Mouse (Mus musculus) heart, embryonic 11.5 days (tissue): Measurements from ENCODE around the gene Ptpn14. TPM values are rescaled to one million over a fixed set of nuclear protein-coding genes. Genes with fewer than 3 reads are reported as not detected.

Experiments used
- ATAC-seq: fragments of 200-750 bp; cut with Nextera tagmentation; replicated peaks from 2 replicates; pipeline ENCODE4 v1.8.0; 2017; ENCODE audit warnings: moderate library complexity; ENCODE audit not compliant: insufficient number of reproducible peaks, low FRiP score, low TSS enrichment
- H3K27ac ChIP-seq: fragments of 300-500 bp; sonication (generic); 2 replicates; pipeline ENCODE4 v1.5.1; 2014; ENCODE audit warnings: mild to moderate bottlenecking, low read depth, low read length
- H3K27me3 ChIP-seq: fragments of 300-500 bp; sonication (generic); 2 replicates; pipeline ENCODE4 v1.6.1; 2014; ENCODE audit warnings: mild to moderate bottlenecking, low read length, mixed read lengths; ENCODE audit not compliant: control insufficient read depth, insufficient read depth
- H3K36me3 ChIP-seq: fragments of 300-500 bp; sonication (generic); 2 replicates; pipeline ENCODE4 v1.6.1; 2014; ENCODE audit warnings: mild to moderate bottlenecking, low read length, moderate library complexity, mixed read lengths; ENCODE audit not compliant: control insufficient read depth, insufficient read depth
- H3K4me1 ChIP-seq: fragments of 300-500 bp; sonication (generic); 2 replicates; pipeline ENCODE4 v1.6.1; 2014; ENCODE audit warnings: low read length; ENCODE audit not compliant: control insufficient read depth, insufficient read depth
- H3K4me2 ChIP-seq: fragments of 300-500 bp; sonication (generic); 2 replicates; pipeline ENCODE4 v1.6.1; 2014; ENCODE audit warnings: mild to moderate bottlenecking, moderate library complexity
- H3K4me3 ChIP-seq: fragments of 300-500 bp; sonication (generic); 2 replicates; pipeline ENCODE4 v1.5.1; 2014; ENCODE audit warnings: low read depth, low read length
- H3K9ac ChIP-seq: fragments of 300-500 bp; sonication (generic); 2 replicates; pipeline ENCODE4 v1.6.1; 2014; ENCODE audit warnings: mild to moderate bottlenecking, low read depth, low read length, moderate library complexity
- H3K9me3 ChIP-seq: fragments of 300-500 bp; sonication (generic); replicated peaks from 2 replicates; pipeline ENCODE4 v1.6.1; 2016; ENCODE audit warnings: low read length; ENCODE audit not compliant: control insufficient read depth
- WGBS: fragments of 180-500 bp; shearing (Covaris S2); extraction: QIAGEN DNeasy Blood & Tissue Kit; methylation state at CpG from one replicate; pipeline ENCODE4 v1.1.7; 2014; ENCODE audit not compliant: insufficient replicate concordance; 5-methylcytosine and 5-hydroxymethylcytosine counted together
- polyA plus RNA-seq: library from polyadenylated mRNA; unstranded; fragments of >200 nt; fragmentation: Nextera tagmentation; extraction: Ambion mirVana; gene quantifications from 2 replicates; pipeline ENCODE4 v1.2.1, GENCODE M21; 2014

The Ptpn14 gene
- polyA plus RNA-seq, 1 experiment from 2014 or later = 10.1 TPM

DNA sequence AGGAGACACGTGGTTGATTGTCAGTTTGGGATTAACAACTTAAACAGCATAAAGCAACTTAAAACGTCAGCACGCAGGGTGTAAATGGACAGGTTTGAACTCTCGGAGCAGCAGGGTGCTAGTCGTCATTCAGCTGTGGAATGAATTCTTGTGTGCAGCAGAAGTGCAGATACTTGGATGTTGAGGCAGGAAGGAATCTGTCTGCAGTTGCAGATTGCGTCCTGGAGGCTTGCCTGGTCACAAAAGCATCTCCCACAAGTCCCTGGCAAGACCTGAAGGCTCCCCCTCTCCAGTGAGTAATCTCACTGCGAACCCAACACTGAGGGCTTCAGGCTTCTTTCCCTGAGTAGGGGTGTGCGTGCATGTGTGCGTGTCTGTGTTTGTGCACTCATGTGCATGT is 39.8 kb downstream of the Ptpn14 start:
- WGBS = 37% methylated on average over 9 of the region's 9 CpGs
- H3K27ac ChIP-seq = no peak overlapping the region

DNA sequence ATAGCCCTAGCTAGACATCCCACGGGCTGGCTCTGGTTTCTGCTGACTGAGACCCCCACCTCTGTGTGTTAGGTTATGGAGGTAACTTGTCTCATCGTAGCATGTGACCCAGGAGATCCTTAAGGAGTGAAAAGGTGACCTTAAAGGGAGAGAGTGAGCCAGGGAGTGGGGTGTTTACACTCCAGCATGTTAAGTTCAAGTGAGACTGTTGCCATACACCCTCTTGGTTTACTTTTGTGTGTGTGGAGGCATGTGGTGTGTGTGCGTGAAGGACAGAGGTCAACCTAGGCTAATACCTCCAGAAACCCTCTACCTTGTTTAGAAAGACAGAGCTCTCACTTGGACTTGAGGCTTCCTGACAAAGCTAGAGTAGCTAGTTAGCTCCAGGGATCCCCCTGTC is 42.4 kb downstream of the Ptpn14 start:
- H3K27ac ChIP-seq = no peak overlapping the region
- ATAC-seq = no peak
- H3K4me1 ChIP-seq = peaks cover 73% of the 10 kb centered on the region
- 76% methylated on average over 3 of the region's 3 CpGs for WGBS
- H3K9me3 ChIP-seq = no peaks in the 10 kb centered on the region
- no peak overlapping the region for H3K4me3 ChIP-seq
- no peak overlapping the region for H3K9ac ChIP-seq
- no peak overlapping the region for H3K4me2 ChIP-seq
- no peaks in the 10 kb centered on the region for H3K27me3 ChIP-seq
- no peaks in the 10 kb centered on the region for H3K36me3 ChIP-seq

More for the DNA sequence above, 39.8 kb downstream of the Ptpn14 start:
- no peak for ATAC-seq
- no peak overlapping the region for H3K4me2 ChIP-seq
- no peaks in the 10 kb centered on the region for H3K9me3 ChIP-seq
- no peaks in the 10 kb centered on the region for H3K27me3 ChIP-seq
- H3K9ac ChIP-seq = no peak overlapping the region
- H3K4me3 ChIP-seq = no peak overlapping the region
- peaks cover 59% of the 10 kb centered on the region for H3K4me1 ChIP-seq
- H3K36me3 ChIP-seq = no peaks in the 10 kb centered on the region

- WGBS = 37% methylated on average over 10 of the region's 10 CpGs
- Histone ChIP-seq H3K4me3 (no peak overlapping the region), H3K27me3 (no peaks in the 10 kb centered on the region), H3K9ac (no peak overlapping the region), H3K4me2 (no peak overlapping the region), H3K36me3 (no peaks in the 10 kb centered on the region), H3K27ac (no peak overlapping the region), H3K9me3 (no peaks in the 10 kb centered on the region), H3K4me1 (peaks cover 70% of the 10 kb centered on the region)
- 0 out of 2 replicates have a peak, but pooled peaks have one; percentile 5 for ATAC-seq
These were observed 44.6 kb downstream of the Ptpn14 start for GRCm38 (mm10) chr1:189772707-189773106.

DNA sequence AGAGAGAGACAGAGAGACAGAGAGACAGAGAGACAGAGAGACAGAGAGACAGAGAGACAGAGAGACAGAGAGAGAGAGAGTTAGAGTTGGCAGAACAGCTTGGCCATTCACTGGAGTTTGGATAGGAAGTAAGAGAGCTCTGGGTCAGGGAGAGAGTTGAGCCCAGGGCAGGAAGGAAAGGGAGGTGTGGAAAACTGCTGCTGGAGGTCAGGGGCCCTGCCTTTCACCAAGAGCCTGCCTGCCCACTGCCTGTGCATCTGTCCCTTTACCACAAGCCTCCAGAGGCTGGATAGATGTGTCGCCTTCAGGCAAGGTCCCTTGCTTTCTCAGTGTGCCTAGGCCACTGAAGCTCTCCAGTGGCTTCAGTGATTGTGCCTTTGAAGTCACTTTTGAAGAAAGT is 46.7 kb downstream of the Ptpn14 start:
- WGBS = 60% methylated on average over 1 of the region's 1 CpGs
- Histone ChIP-seq H3K4me3 (0 out of 2 replicates have a peak overlapping the region, but pooled peaks have one; percentile 18), H3K27ac (peak overlapping the region; percentile 57), H3K4me2 (peak overlapping the region; percentile 48), H3K4me1 (peaks cover 71% of the 10 kb centered on the region), H3K9ac (no peak overlapping the region), H3K9me3 (no peaks in the 10 kb centered on the region), H3K36me3 (no peaks in the 10 kb centered on the region), H3K27me3 (no peaks in the 10 kb centered on the region)
- no peak for ATAC-seq

- Histone ChIP-seq H3K27me3 (no peaks in the 10 kb centered on the region), H3K27ac (no peak overlapping the region), H3K36me3 (no peaks in the 10 kb centered on the region), H3K9ac (no peak overlapping the region), H3K9me3 (no peaks in the 10 kb centered on the region), H3K4me3 (no peak overlapping the region), H3K4me1 (peaks cover 72% of the 10 kb centered on the region), H3K4me2 (no peak overlapping the region)
- ATAC-seq = no peak
- 80% methylated on average over 6 of the region's 6 CpGs for WGBS
These were observed 49.1 kb downstream of the Ptpn14 start for GRCm38 (mm10) chr1:189777207-189777606.

- no peak overlapping the region for H3K27ac ChIP-seq
- no peak overlapping the region for H3K9ac ChIP-seq
- H3K4me2 ChIP-seq = no peak overlapping the region
- H3K4me1 ChIP-seq = peaks cover 72% of the 10 kb centered on the region
- no peaks in the 10 kb centered on the region for H3K9me3 ChIP-seq
- ATAC-seq = no peak
- H3K4me3 ChIP-seq = no peak overlapping the region
- 23% methylated on average over 5 of the region's 5 CpGs for WGBS
- H3K36me3 ChIP-seq = no peaks in the 10 kb centered on the region
- H3K27me3 ChIP-seq = no peaks in the 10 kb centered on the region
These were observed 50.3 kb downstream of the Ptpn14 start for GRCm38 (mm10) chr1:189778343-189778742.

- Histone ChIP-seq H3K27ac (no peak overlapping the region), H3K4me3 (no peak overlapping the region), H3K4me2 (no peak overlapping the region), H3K9me3 (no peaks in the 10 kb centered on the region), H3K4me1 (peaks cover 65% of the 10 kb centered on the region), H3K9ac (no peak overlapping the region), H3K36me3 (no peaks in the 10 kb centered on the region), H3K27me3 (no peaks in the 10 kb centered on the region)
- WGBS = 45% methylated on average over 3 of the region's 3 CpGs
- ATAC-seq = no peak
These were observed 51.2 kb downstream of the Ptpn14 start for GRCm38 (mm10) chr1:189779226-189779625.

GRCm38 (mm10) chr1:189781721-189782345 is 53.8 kb downstream of the Ptpn14 start:
- no peak for ATAC-seq
- Histone ChIP-seq H3K27me3 (no peaks in the 10 kb centered on the region), H3K27ac (no peak overlapping the region), H3K4me1 (peaks cover 74% of the 10 kb centered on the region), H3K4me2 (no peak overlapping the region), H3K4me3 (no peak overlapping the region), H3K9me3 (no peaks in the 10 kb centered on the region), H3K36me3 (no peaks in the 10 kb centered on the region), H3K9ac (no peak overlapping the region)
- 62% methylated on average over 10 of the region's 10 CpGs for WGBS

- no peak overlapping the region for H3K4me3 ChIP-seq
- H3K36me3 ChIP-seq = no peaks in the 10 kb centered on the region
- H3K27me3 ChIP-seq = no peaks in the 10 kb centered on the region
- H3K27ac ChIP-seq = 0 out of 2 replicates have a peak overlapping the region, but pooled peaks have one; percentile 24
- peaks cover 69% of the 10 kb centered on the region for H3K4me1 ChIP-seq
- H3K4me2 ChIP-seq = peak overlapping the region; percentile 43
- WGBS = 76% methylated on average over 6 of the region's 6 CpGs
- no peak overlapping the region for H3K9ac ChIP-seq
- no peaks in the 10 kb centered on the region for H3K9me3 ChIP-seq
- no peak for ATAC-seq
These were observed 54.6 kb downstream of the Ptpn14 start for GRCm38 (mm10) chr1:189782709-189783108.
